Mouse (Mus musculus) left cerebral cortex, postnatal 14 days (tissue): Measurements from ENCODE around the gene Stn1. TPM values are rescaled to one million over a fixed set of nuclear protein-coding genes. Genes with fewer than 3 reads are reported as not detected.
A peak's percentile ranks its signal among the peaks of the same experiment; 100 is the strongest.

Source experiments
- DNase-seq, 2 experiments: peaks; one replicate each; pipeline ENCODE4 v3.0.0; 2021 to 2022; ENCODE audit warnings: low spot score in 2 of 2, mixed read lengths in 1 of 2
- intact Hi-C: fragments of 180-260 bp; cut with DNase I; formaldehyde crosslinking; loops from one replicate; pipeline ENCODE4 v1.15.1; 2025
- total RNA-seq, 2 experiments: library from RNA; stranded (reverse); gene quantifications; 2 replicates each; pipeline ENCODE4 v1.2.3; 2021

Gene Stn1
- total RNA-seq, 2 experiments from 2014 or later: 28.5 to 29.9 TPM

- no peak for DNase-seq
- intact Hi-C loops: no loop called here
These were observed 11.2 kb upstream of the Stn1 start for GRCm38 (mm10) chr19:47548432-47549076.

- DNase-seq: no peak
- intact Hi-C loops: no loop called here
These were observed 8.2 kb upstream of the Stn1 start for GRCm38 (mm10) chr19:47545528-47545927.

GRCm38 (mm10) chr19:47545055-47545454 lies 7.7 kb upstream of the Stn1 start:
- intact Hi-C loops: no loop called here
- DNase-seq: no peak

- intact Hi-C loops: no loop called here
These were observed 5.1 kb upstream of the Stn1 start for GRCm38 (mm10) chr19:47542441-47542840.

GRCm38 (mm10) chr19:47538801-47539200 lies 1.5 kb upstream of the Stn1 start:
- no peak for DNase-seq
- intact Hi-C loops: no loop called here

More at GRCm38 (mm10) chr19:47542441-47542840, 5.1 kb upstream of the Stn1 start:
- DNase-seq: peak; percentile 43 to 80

GRCm38 (mm10) chr19:47537879-47538278 lies 572 bp upstream of the Stn1 start:
- DNase-seq: no peak
- intact Hi-C loops: loop anchor here (2.0 kb wide), 1 partner anchor 43 kb away; no protein-coding TSS in a partner anchor

- peak; percentile 97 to 98 for DNase-seq
- intact Hi-C loops: loop anchor here (2.0 kb wide), 1 partner anchor 44 kb away; no protein-coding TSS in a partner anchor
These were observed 597 bp downstream of the Stn1 start for GRCm38 (mm10) chr19:47536521-47537299.

GRCm38 (mm10) chr19:47534131-47534530 lies 3.2 kb downstream of the Stn1 start:
- intact Hi-C loops: no loop called here
- DNase-seq: peak; percentile 42 to 75

- intact Hi-C loops: no loop called here
These were observed 4.9 kb downstream of the Stn1 start for GRCm38 (mm10) chr19:47532449-47532848.

GRCm38 (mm10) chr19:47531309-47531708 lies 6.0 kb downstream of the Stn1 start:
- no peak for DNase-seq
- intact Hi-C loops: no loop called here

More at GRCm38 (mm10) chr19:47532449-47532848, 4.9 kb downstream of the Stn1 start:
- DNase-seq: no peak

GRCm38 (mm10) chr19:47526239-47526986 lies 10.9 kb downstream of the Stn1 start:
- intact Hi-C loops: no loop called here
- peak in 1 of 2 experiments; percentile 38 for DNase-seq

- no peak for DNase-seq
- intact Hi-C loops: no loop called here
These were observed 12.4 kb downstream of the Stn1 start for GRCm38 (mm10) chr19:47524905-47525304.

GRCm38 (mm10) chr19:47521403-47521802 lies 15.9 kb downstream of the Stn1 start:
- DNase-seq: no peak
- intact Hi-C loops: no loop called here

GRCm38 (mm10) chr19:47519163-47519893 lies 18.0 kb downstream of the Stn1 start:
- intact Hi-C loops: no loop called here
- no peak for DNase-seq

- intact Hi-C loops: no loop called here
These were observed 18.7 kb downstream of the Stn1 start for GRCm38 (mm10) chr19:47518475-47519162.

GRCm38 (mm10) chr19:47517570-47517969 lies 19.7 kb downstream of the Stn1 start:
- intact Hi-C loops: no loop called here
- no peak for DNase-seq

More at GRCm38 (mm10) chr19:47518475-47519162, 18.7 kb downstream of the Stn1 start:
- no peak for DNase-seq

GRCm38 (mm10) chr19:47516879-47517278 lies 20.4 kb downstream of the Stn1 start:
- peak; percentile 42 to 67 for DNase-seq
- intact Hi-C loops: no loop called here

GRCm38 (mm10) chr19:47515091-47515490 lies 22.2 kb downstream of the Stn1 start:
- DNase-seq: no peak
- intact Hi-C loops: no loop called here

GRCm38 (mm10) chr19:47513618-47513897 lies 23.7 kb downstream of the Stn1 start:
- intact Hi-C loops: no loop called here

More at GRCm38 (mm10) chr19:47513618-47513897, 23.7 kb downstream of the Stn1 start:
- no peak for DNase-seq
